Mouse (Mus musculus) embryonic facial prominence, embryonic 11.5 days (tissue): ENCODE measurements at regions not wholly inside any gene's neighbourhood (a gene's known extent, or its start where the extent isn't known, plus 50 kb on each side); places are given as distances from the start of the nearest gene placed in this dataset.
A peak's percentile ranks its signal among the peaks of the same experiment; 100 is the strongest.

ENCODE experiments used
- ATAC-seq: fragments of 200-750 bp; cut with Nextera tagmentation; replicated peaks from 2 replicates; pipeline ENCODE4 v1.8.0; 2017; ENCODE audit warnings: low read depth; ENCODE audit not compliant: insufficient number of reproducible peaks, low FRiP score, low TSS enrichment
- DNase-seq: peaks from one replicate; pipeline ENCODE4 v3.0.0-alpha.2; 2015; ENCODE audit warnings: low spot score
- H3K27ac ChIP-seq: fragments of 300-500 bp; sonication (generic); replicated peaks from 2 replicates; pipeline ENCODE4 v1.5.1; 2014; ENCODE audit warnings: mild to moderate bottlenecking, low read depth, low read length, control low read depth
- H3K27me3 ChIP-seq: fragments of 300-500 bp; sonication (generic); 2 replicates; pipeline ENCODE4 v1.6.1; 2014; ENCODE audit warnings: mild to moderate bottlenecking, low read length, moderate library complexity, mixed read lengths; ENCODE audit not compliant: control insufficient read depth, insufficient read depth
- H3K36me3 ChIP-seq: fragments of 300-500 bp; sonication (generic); replicated peaks from 2 replicates; pipeline ENCODE4 v1.6.1; 2014; ENCODE audit warnings: low read depth, mild to moderate bottlenecking, low read length, moderate library complexity, mixed read lengths; ENCODE audit not compliant: control insufficient read depth, insufficient read depth
- H3K4me1 ChIP-seq: fragments of 300-500 bp; sonication (generic); 2 replicates; pipeline ENCODE4 v1.6.1; 2014; ENCODE audit warnings: low read length, mixed read lengths; ENCODE audit not compliant: control insufficient read depth, insufficient read depth
- H3K4me2 ChIP-seq: fragments of 300-500 bp; sonication (generic); 2 replicates; pipeline ENCODE4 v1.6.1; 2014; ENCODE audit warnings: low read depth, mild to moderate bottlenecking, control low read depth, low read length, moderate library complexity
- H3K4me3 ChIP-seq: fragments of 300-500 bp; sonication (generic); 2 replicates; pipeline ENCODE4 v1.5.1; 2014; ENCODE audit warnings: low read depth, low read length, control low read depth
- H3K9ac ChIP-seq: fragments of 300-500 bp; sonication (generic); replicated peaks from 2 replicates; pipeline ENCODE4 v1.6.1; 2014; ENCODE audit warnings: mild to moderate bottlenecking, control low read depth, low read length
- H3K9me3 ChIP-seq: fragments of 300-500 bp; sonication (generic); replicated peaks from 2 replicates; pipeline ENCODE4 v1.6.1; 2016; ENCODE audit warnings: mild to moderate bottlenecking, low read length, inconsistent platforms, mixed read lengths; ENCODE audit not compliant: control insufficient read depth
- WGBS: fragments of 180-500 bp; shearing (Covaris S2); extraction: QIAGEN DNeasy Blood & Tissue Kit; methylation state at CpG from one replicate; pipeline ENCODE4 v1.1.7; 2014; 5-methylcytosine and 5-hydroxymethylcytosine counted together

- no peak overlapping the region for H3K4me2 ChIP-seq
- H3K36me3 ChIP-seq: no peaks in the 10 kb centered on the region
- H3K4me1 ChIP-seq: no peaks in the 10 kb centered on the region; the same call in 1 of the 2 replicates
- DNase-seq (no peak), ATAC-seq (no peak)
- H3K9me3 ChIP-seq: no peaks in the 10 kb centered on the region
- H3K4me3 ChIP-seq: no peak overlapping the region
- H3K9ac ChIP-seq: no peak overlapping the region
- 65% methylated on average over 2 of the region's 2 CpGs for WGBS
- H3K27ac ChIP-seq: no peak overlapping the region
- no peaks in the 10 kb centered on the region for H3K27me3 ChIP-seq
These were observed 84.7 kb upstream of the Hgf start for GRCm38 (mm10) chr5:16468560-16468959.

- ATAC-seq: no peak
These were observed 84.1 kb upstream of the Hgf start for GRCm38 (mm10) chr5:16469221-16469620.

GRCm38 (mm10) chr5:16469644-16470275 lies 83.5 kb upstream of the Hgf start:
- H3K4me1 ChIP-seq: no peaks in the 10 kb centered on the region; the same call in 1 of the 2 replicates
- H3K27ac ChIP-seq: no peak overlapping the region
- no peaks in the 10 kb centered on the region for H3K36me3 ChIP-seq
- H3K27me3 ChIP-seq: no peaks in the 10 kb centered on the region
- no peaks in the 10 kb centered on the region for H3K9me3 ChIP-seq
- H3K4me3 ChIP-seq: no peak overlapping the region
- 44% methylated on average over 13 of the region's 13 CpGs for WGBS
- no peak overlapping the region for H3K9ac ChIP-seq
- H3K4me2 ChIP-seq: no peak overlapping the region
- ATAC-seq: no peak; the same call in 1 of the 2 replicates
- DNase-seq: peak; percentile 48

More at GRCm38 (mm10) chr5:16469221-16469620, 84.1 kb upstream of the Hgf start:
- 77% methylated on average over 2 of the region's 2 CpGs for WGBS
- no peak overlapping the region for H3K4me3 ChIP-seq
- H3K4me2 ChIP-seq: no peak overlapping the region
- no peak overlapping the region for H3K27ac ChIP-seq
- DNase-seq: no peak
- no peaks in the 10 kb centered on the region for H3K27me3 ChIP-seq
- no peak overlapping the region for H3K9ac ChIP-seq
- no peaks in the 10 kb centered on the region for H3K36me3 ChIP-seq
- no peaks in the 10 kb centered on the region; the same call in 1 of the 2 replicates for H3K4me1 ChIP-seq
- H3K9me3 ChIP-seq: no peaks in the 10 kb centered on the region

GRCm38 (mm10) chr5:16470366-16470982 lies 82.8 kb upstream of the Hgf start:
- Histone ChIP-seq H3K4me2 (0 out of 2 replicates have a peak overlapping the region, but pooled peaks have one; percentile 17), H3K27me3 (no peaks in the 10 kb centered on the region), H3K27ac (no peak overlapping the region), H3K4me1 (no peaks in the 10 kb centered on the region; the same call in 1 of the 2 replicates), H3K9me3 (no peaks in the 10 kb centered on the region), H3K9ac (no peak overlapping the region), H3K4me3 (no peak overlapping the region), H3K36me3 (no peaks in the 10 kb centered on the region)
- ATAC-seq: peak; percentile 67; the same call in 1 of the 2 replicates
- whole genome bisulfite sequencing: 20% methylated on average over 10 of the region's 10 CpGs
- DNase-seq: peak; percentile 67

GRCm38 (mm10) chr5:16487969-16488368 lies 65.3 kb upstream of the Hgf start:
- Histone ChIP-seq H3K9me3 (no peaks in the 10 kb centered on the region), H3K4me2 (no peak overlapping the region), H3K9ac (no peak overlapping the region), H3K36me3 (no peaks in the 10 kb centered on the region), H3K27ac (no peak overlapping the region), H3K27me3 (no peaks in the 10 kb centered on the region), H3K4me3 (no peak overlapping the region), H3K4me1 (no peaks in the 10 kb centered on the region)
- DNase-seq (no peak), ATAC-seq (no peak)
- 77% methylated on average over 1 of the region's 1 CpGs for WGBS

- no peak overlapping the region for H3K9ac ChIP-seq
- H3K4me1 ChIP-seq: no peaks in the 10 kb centered on the region
- H3K4me2 ChIP-seq: no peak overlapping the region
- H3K4me3 ChIP-seq: no peak overlapping the region
- no peaks in the 10 kb centered on the region for H3K36me3 ChIP-seq
- no peak overlapping the region for H3K27ac ChIP-seq
- no peaks in the 10 kb centered on the region for H3K27me3 ChIP-seq
- DNase-seq: no peak
- no peak for ATAC-seq
- no peaks in the 10 kb centered on the region for H3K9me3 ChIP-seq
These were observed 63.5 kb upstream of the Hgf start for GRCm38 (mm10) chr5:16489803-16490202.

GRCm38 (mm10) chr5:16499891-16500290 lies 53.4 kb upstream of the Hgf start:
- WGBS: 27% methylated on average over 7 of the region's 7 CpGs
- H3K4me1 ChIP-seq: no peaks in the 10 kb centered on the region
- no peaks in the 10 kb centered on the region for H3K9me3 ChIP-seq
- H3K9ac ChIP-seq: no peak overlapping the region
- no peak overlapping the region for H3K4me2 ChIP-seq
- ATAC-seq (no peak), DNase-seq (peak; percentile 48)
- no peak overlapping the region for H3K4me3 ChIP-seq
- H3K27me3 ChIP-seq: no peaks in the 10 kb centered on the region
- H3K36me3 ChIP-seq: no peaks in the 10 kb centered on the region
- no peak overlapping the region for H3K27ac ChIP-seq
